Mouse (Mus musculus) adrenal gland, adult 2 months (tissue): Measurements from ENCODE around the gene Gm34653. TPM values are rescaled to one million over a fixed set of nuclear protein-coding genes. Genes with fewer than 3 reads are reported as not detected.
"Not testable (repeated sequence)": the region's sequence is repeated elsewhere in the genome, so short reads cannot be mapped to it uniquely, and the experiment has no call there.

Experiments
- DNase-seq: peaks from one replicate; pipeline ENCODE4 v3.0.0; 2021
- polyA plus RNA-seq: library from polyadenylated mRNA; depleted of rRNA; stranded (reverse); fragments of >200 nt; gene quantifications from 2 replicates; pipeline ENCODE4 v1.2.3, GENCODE M21; 2012
- total RNA-seq, 2 experiments: library from RNA; stranded (reverse); gene quantifications; 2 replicates each; pipeline ENCODE4 v1.2.3; 2021

Gm34653 gene
- total and polyA plus RNA-seq, 3 experiments = not detected

GRCm38 (mm10) chr2:34815893-34816292, 16.9 kb upstream of the Gm34653 start:
- not testable (repeated sequence) for DNase-seq

- no peak for DNase-seq
Measured at GRCm38 (mm10) chr2:34818492-34818891, 14.3 kb upstream of the Gm34653 start.

DNA sequence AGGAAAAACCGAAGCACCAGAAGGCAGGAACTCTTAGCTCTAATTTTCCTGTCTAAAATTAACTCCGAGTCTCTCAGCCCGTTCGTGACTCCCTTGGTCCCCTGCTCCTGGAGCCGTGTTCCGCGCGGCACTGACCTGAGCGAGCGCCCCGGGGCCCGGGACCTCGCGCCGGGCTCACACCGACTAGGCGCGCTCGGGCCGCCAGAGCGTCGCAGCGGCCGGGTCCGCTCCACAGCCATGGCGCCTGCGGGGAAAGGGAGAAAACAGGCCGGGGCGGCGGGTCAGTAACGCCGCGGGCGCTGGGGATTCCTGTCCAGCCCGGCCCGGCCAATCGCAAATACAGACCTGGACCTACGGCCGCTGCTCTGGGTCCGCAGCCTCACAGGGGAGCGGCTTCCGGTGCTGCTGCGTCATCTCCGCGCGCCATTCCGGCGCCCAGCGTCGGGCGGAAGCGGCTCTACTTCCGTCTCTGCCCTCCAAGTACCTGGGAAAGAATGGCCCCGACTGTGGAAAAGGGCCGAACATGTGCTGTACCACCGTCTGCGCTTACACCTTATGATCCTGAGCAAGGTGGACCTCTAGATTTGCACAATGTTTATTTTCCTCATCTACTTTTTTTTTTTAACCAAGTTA, 6.9 kb upstream of the Gm34653 start, which contains the start of gene Fbxw2:
Fbxw2 (minus strand) TSS at position 485 of the 633 bp plus-strand sequence.
- peak; percentile 96 for DNase-seq

DNA sequence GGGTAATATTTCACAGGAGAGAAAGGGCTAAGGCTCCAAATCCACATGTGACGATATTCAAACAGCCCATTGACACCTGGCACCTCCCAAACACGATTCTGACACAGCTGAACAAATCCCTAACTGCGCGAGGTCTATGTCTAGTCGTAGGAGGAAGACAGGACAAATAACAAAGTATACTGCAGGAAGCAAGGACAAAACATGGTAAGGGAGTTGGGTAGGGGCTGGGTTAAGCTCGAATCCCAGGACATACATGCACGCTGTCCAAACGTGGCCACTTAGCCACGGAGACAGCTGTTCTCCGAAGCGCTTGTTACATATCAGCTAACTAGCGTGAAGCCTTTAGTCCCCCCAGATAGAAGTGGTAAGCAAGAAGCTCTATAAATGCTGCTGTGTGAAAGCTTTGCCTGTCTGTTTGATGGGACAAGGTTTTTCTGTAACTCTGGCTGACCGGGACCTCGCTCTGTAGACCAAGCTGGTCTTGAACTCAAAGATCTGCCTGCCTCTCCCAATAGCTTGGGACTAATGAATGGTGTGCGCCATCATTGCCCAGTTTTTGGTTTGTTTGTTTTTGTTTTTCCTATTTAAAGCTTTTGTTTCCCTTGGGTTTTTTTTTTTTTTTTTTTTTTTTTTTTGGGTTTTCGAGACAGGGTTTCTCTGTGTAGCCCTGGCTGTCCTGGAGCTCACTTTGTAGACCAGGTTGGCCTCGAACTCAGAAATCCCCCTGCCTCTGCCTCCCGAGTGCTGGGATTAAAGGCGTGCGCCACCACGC, 6.2 kb upstream of the Gm34653 start:
- DNase-seq = no peak

GRCm38 (mm10) chr2:34827591-34827990, 5.2 kb upstream of the Gm34653 start:
- no peak for DNase-seq

- peak; percentile 74 for DNase-seq
Measured at GRCm38 (mm10) chr2:34828026-34828425, 4.8 kb upstream of the Gm34653 start.

GRCm38 (mm10) chr2:34830066-34830465, 2.7 kb upstream of the Gm34653 start:
- DNase-seq = not testable (repeated sequence)

- DNase-seq = no peak
Measured at GRCm38 (mm10) chr2:34833624-34834023, 817 bp downstream of the Gm34653 start.

DNA sequence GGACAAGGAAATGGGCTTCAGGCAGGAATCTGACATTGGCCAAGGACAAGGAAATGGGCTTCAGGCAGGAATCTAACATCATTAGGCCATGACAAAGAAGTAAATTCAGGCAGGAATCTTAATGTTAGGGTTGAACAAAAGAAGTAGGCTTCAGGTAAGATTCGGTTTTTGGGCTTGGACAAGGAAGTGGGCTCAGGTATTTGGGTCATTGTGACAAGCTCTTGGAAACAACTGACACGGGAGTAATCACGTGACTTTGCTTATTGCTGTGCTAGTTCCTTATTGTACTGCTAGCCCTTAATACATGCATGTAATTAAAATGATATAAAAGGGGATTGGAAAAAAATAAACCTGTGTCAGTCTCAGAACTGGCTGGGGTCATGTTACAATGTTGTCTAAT, 2.9 kb downstream of the Gm34653 start:
- DNase-seq = no peak

- DNase-seq = not testable (repeated sequence)
Measured at GRCm38 (mm10) chr2:34840143-34840542, 7.3 kb downstream of the Gm34653 start.

- no peak for DNase-seq
Measured at GRCm38 (mm10) chr2:34841706-34842105, 8.9 kb downstream of the Gm34653 start.

DNA sequence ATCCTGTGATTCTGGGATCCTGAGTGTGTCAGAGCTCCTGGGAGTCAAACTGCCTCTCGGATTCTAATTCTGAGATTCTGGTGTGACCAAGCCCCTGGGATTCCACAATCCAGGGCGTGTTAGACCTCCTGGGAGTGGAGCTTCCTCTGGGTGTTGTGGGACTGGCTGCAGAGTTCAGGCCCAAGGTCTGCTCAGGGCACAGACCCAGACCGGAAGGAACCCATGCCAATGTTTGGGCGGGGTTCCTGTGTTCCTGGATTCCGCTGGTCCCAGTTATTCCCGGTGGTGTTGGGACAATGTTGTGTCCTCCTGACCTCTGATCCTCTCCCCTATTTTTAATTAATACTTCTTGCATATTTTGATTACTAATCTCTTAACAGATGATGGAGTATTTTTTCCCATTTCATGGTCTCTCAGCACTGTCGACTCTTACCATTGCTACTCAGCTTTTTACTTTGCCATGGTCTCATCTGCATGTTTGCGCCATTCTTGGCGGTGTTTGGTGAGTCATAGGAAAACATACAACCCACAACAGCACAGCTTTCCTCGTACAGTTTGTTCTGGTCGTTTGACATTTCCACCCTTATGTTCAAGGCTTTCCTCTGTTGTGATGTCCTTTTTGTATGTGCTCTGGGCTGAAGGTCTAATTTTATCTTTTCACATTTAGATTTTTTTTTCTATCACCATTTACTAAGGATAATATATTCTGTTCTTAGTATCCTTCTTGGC, 10.6 kb downstream of the Gm34653 start:
- DNase-seq = peak; percentile 82

GRCm38 (mm10) chr2:34847702-34848101, 14.9 kb downstream of the Gm34653 start:
- no peak for DNase-seq

DNA sequence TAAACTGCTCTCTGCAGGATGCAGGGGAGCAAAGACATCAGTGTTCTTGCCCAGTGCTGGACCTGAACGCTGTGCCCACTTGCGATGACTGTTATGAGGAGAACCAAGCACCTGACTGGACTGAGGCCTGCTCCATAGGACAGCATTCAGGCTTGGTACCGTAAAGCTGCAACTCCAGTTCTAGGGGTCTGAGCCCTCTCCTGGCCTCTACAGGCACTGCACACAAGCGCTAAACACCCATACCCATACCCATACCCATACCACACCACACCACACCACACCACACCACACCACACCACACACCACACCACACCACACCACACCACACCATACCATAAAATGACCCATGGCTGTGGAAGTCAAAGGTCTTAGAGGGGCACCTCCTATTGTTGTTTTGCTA, 22.5 kb downstream of the Gm34653 start:
- DNase-seq = no peak

DNA sequence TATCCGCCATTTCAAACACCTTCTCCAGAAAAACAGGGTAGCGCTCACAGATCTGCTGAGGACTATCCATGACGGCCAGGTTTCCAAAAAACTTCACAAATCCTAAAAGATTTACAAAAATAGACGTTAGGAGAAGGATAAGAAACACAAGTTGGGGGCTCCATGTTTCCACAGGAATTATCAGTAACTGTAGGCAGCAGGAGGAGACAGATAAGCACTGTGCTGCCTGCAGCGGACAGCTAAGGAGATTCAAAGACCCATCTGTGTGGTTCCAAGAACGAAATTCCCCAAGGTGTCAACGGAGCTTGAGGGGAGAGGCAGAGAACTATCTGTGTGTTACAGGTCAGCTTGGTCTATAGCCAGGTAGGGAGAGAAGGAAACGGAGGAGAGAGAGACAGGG, 24.9 kb downstream of the Gm34653 start:
- DNase-seq = no peak

GRCm38 (mm10) chr2:34869680-34870079, 36.9 kb downstream of the Gm34653 start:
- peak; percentile 17 for DNase-seq

DNA sequence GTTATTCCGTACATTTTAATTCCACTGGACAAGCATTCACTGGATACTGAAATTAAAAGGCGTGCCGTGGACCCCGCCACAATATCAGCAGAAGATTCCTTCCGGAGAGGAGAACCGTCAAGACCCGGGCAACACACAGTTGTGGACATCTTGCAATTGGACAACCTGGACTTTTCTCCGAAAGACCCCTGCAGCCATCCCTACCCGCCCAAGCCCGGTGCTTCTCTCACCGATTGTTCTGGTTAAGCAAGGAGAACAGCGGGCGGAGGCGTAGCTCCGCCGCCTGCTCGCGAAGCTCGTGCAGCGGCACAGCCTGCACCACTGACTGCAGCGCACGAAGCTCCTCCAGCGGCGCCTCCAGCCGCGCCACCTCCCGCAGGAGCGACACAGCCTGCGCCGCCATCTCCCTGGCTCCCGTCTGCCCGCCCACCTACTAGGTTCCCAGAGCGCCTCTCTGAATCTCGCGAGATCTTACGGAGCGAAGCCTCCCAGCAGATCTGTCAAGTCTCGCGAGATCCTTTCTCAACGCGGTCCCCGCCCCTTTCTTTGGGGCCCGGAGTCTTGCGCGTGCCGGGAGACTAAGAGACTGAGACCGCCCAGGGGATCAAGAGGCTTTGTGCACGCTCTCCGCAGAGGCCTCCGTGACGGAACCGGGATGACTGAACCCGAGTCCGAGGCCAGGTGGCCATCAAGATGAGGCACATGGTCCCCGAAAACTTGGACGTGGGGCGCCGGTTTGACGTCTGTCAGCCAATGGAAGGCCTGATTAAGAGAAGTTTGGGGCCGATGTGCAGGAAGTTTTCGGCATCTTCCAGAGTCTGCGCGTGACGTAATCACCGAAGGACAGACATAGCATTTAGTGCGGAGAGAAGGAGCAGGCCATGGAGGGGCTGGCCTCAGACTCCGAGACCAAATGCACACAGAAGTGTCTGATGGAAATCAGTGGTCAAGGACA, 38.0 kb downstream of the Gm34653 start:
- DNase-seq = peak; percentile 96

- peak; percentile 23 for DNase-seq
Measured at GRCm38 (mm10) chr2:34874271-34874670, 41.5 kb downstream of the Gm34653 start, which contains the start of gene Cutal. Cutal (plus strand) TSS chr2:34874396.

DNA sequence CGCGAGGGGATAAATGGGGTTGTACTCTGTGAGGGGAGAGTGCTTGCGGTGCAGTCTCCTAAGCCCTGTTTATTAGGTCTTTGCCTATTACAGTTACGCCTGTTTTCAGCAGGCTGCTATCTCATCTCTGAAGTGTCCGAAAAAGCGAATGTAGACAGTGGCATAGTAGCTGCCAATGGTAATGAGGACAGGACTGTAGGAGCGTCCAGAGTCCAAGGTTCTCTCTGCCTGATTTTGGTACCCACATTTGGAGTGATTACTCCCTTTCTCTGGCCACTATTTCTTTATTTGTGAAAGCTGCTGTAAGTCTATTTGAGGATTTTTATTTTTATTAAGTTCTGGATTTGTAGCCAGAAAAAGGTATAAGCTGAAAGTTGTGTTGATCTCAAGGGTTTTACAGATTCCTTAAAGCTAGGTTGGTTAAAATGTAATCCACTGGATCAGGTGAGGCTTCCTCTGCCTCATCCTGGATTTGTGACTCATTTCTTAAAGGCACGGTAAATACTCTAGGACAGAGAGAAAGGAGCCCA, 42.1 kb downstream of the Gm34653 start, which contains the start of gene Psmd5:
Psmd5 (minus strand) TSS at position 153 of the 530 bp plus-strand sequence.
- DNase-seq = no peak

DNA sequence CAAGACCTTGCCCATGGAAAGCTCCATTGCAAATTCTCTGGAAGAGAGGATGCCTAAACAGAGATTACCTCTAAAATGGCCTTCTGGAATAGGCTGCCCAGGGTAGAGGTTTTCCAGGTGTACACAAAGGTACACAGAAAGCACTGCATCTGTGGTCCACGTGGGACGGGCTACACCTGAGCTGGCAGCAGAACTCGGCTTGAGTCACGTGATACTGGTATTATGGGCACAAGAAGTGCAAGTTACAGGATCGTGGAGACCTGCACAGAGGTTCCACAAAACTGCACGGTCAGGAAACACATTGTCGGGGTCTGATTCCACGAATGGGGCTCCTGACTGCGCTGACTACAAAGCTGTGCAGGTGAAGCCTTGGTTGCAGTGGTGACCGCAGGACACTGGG, 47.2 kb downstream of the Gm34653 start:
- no peak for DNase-seq

GRCm38 (mm10) chr2:34882757-34883156, 50.0 kb downstream of the Gm34653 start:
- DNase-seq = no peak
